Mouse (Mus musculus): ENCODE data around the gene AI661453. TPM values are rescaled to one million over a fixed set of nuclear protein-coding genes. Genes with fewer than 3 reads are reported as not detected.

Gene AI661453
- polyA plus RNA-seq, 1 experiment = 0.30 TPM

DNA sequence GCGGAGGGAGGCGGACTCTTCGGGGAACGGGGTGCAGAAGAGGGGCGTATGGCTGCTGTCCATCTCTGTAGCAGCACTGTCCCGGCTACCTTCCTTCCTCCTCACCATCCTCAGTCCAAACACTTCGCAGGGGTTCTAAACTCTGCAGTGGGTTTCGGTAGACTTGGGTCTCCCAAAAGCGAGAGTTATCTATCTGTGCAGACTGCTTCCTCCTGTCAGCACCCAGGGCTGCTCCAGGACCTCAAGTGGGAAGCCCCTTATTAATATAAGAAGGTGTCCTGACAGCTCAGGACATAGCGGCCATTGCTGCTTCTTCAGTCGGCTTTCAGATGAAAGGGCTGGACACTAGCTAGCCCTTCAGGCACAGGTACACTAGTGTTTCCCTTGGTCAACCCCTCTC is 28.6 kb downstream of the AI661453 start:
- WGBS = 80% methylated on average over 11 of the region's 11 CpGs
- Histone ChIP-seq H3K4me3 (replicated peaks; ENCODE audit: control insufficient read depth, low read depth, low read length) (no peak overlapping the region), H3K27ac (ENCODE audit: control insufficient read depth, insufficient read depth, low read depth, low read length, poor library complexity) (no peak overlapping the region), H3K4me1 (ENCODE audit: control insufficient read depth, insufficient read depth, low read length) (no peaks in the 10 kb centered on the region)
- no peak for TF ChIP-seq POLR2A (IDR thresholded peaks at IDR 0.05; ENCODE audit: borderline replicate concordance, control insufficient read depth, low read depth, low read length)
- no peak for TF ChIP-seq CTCF (IDR thresholded peaks at IDR 0.05; ENCODE audit: control insufficient read depth, insufficient read depth, low read length)

DNA sequence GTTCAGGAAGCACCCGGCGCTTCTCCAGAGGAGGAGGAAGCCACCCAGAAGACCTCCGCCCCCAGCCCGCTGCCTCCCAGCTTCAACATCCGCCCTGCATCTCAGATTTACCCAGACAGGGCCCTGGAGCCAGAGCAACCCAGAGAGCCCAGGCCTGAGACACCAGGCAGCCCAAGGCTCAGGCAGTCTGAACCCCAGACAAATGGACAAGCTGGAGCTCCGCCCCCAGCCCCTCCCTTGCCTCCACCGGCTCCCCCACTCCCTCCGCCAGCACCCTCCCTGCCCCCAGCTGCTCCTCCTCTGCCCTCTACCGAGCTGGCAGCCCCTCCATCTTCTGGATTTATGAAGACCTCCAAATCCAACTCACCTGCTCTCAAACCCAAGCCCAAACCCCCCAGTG is 29.9 kb downstream of the AI661453 start:
- Histone ChIP-seq H3K27ac (ENCODE audit: control insufficient read depth, insufficient read depth, low read depth, low read length, poor library complexity) (no peak overlapping the region), H3K4me3 (replicated peaks; ENCODE audit: control insufficient read depth, low read depth, low read length) (no peak overlapping the region), H3K4me1 (ENCODE audit: control insufficient read depth, insufficient read depth, low read length) (no peaks in the 10 kb centered on the region)
- WGBS = 76% methylated on average over 9 of the region's 9 CpGs
- TF ChIP-seq CTCF (IDR thresholded peaks at IDR 0.05; ENCODE audit: control insufficient read depth, insufficient read depth, low read length) = no peak
- no peak for TF ChIP-seq POLR2A (IDR thresholded peaks at IDR 0.05; ENCODE audit: borderline replicate concordance, control insufficient read depth, low read depth, low read length)

DNA sequence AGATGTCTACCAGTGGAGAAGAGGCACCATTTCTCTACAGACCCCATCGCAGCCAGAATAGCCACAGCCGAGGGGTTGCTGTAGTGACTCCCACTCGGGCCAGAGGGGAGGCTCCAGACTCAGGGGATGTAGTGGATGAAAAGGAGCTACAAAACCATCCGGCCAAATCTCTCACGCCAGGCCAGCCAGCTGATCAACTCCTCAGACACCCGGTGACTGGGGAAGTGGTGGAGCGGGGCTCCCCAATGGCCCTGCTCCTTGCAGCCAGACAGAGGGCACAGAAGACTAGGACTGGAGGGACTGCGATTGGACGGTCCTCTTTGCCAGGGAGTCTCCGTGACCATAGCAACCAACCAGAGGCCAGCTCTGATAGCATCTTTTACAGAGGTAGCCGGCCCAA is 31.2 kb downstream of the AI661453 start:
- TF ChIP-seq POLR2A (IDR thresholded peaks at IDR 0.05; ENCODE audit: borderline replicate concordance, control insufficient read depth, low read depth, low read length) = no peak
- no peak for TF ChIP-seq CTCF (IDR thresholded peaks at IDR 0.05; ENCODE audit: control insufficient read depth, insufficient read depth, low read length)
- Histone ChIP-seq H3K27ac (ENCODE audit: control insufficient read depth, insufficient read depth, low read depth, low read length, poor library complexity) (no peak overlapping the region), H3K4me1 (ENCODE audit: control insufficient read depth, insufficient read depth, low read length) (no peaks in the 10 kb centered on the region), H3K4me3 (replicated peaks; ENCODE audit: control insufficient read depth, low read depth, low read length) (no peak overlapping the region)
- 80% methylated on average over 11 of the region's 11 CpGs for WGBS

DNA sequence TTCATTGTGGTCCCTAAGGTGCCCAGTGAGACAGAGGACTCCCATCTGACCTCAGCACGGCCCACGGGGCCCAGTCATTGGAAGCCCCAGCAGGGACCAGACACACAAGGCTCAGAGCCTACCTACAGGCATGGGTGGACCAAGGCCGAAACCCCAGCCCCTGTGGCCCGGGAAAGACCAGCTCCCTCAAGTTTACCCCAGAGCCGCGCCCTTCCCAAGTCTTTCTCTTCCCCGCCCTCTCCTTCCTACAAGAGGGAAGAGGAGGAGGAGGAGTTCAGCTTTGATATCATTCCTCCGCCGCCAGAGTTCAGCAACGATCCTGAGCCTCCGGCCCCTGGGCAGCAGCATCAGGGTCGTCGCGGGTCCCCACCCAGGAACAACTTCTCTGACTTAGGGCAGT is 31.6 kb downstream of the AI661453 start:
- no peak overlapping the region for H3K4me3 ChIP-seq (replicated peaks; ENCODE audit: control insufficient read depth, low read depth, low read length)

DNA sequence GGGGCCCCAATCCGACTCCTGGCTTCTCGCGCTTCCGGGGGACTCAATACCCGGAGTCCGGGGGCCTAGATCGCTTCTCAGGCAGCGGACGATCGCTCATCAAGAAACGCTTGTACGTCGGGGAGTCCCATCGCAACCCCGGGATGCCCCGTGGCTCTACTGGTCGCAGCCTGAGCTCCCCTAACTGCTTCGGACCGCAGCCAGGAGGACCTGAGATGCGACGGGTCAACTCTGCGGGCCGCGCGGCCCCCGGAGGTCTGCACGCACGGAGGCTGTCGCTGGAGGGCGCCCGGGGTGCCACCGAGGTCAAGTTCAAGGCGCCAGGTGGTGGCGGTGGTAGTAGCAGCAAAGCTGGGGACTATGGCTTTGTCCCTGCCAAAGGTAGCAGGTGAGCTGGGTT is 32.1 kb downstream of the AI661453 start:
- H3K4me3 ChIP-seq (replicated peaks; ENCODE audit: control insufficient read depth, low read depth, low read length) = no peak overlapping the region
- TF ChIP-seq CTCF (IDR thresholded peaks at IDR 0.05; ENCODE audit: control insufficient read depth, insufficient read depth, low read length) = no peak
- no peak for TF ChIP-seq POLR2A (IDR thresholded peaks at IDR 0.05; ENCODE audit: borderline replicate concordance, control insufficient read depth, low read depth, low read length)
- 73% methylated on average over 34 of the region's 34 CpGs for WGBS

More for the DNA sequence above, 31.6 kb downstream of the AI661453 start:
- 80% methylated on average over 14 of the region's 14 CpGs for WGBS
- no peaks in the 10 kb centered on the region for H3K4me1 ChIP-seq (ENCODE audit: control insufficient read depth, insufficient read depth, low read length)
- no peak overlapping the region for H3K27ac ChIP-seq (ENCODE audit: control insufficient read depth, insufficient read depth, low read depth, low read length, poor library complexity)
- no peak for TF ChIP-seq CTCF (IDR thresholded peaks at IDR 0.05; ENCODE audit: control insufficient read depth, insufficient read depth, low read length)
- TF ChIP-seq POLR2A (IDR thresholded peaks at IDR 0.05; ENCODE audit: borderline replicate concordance, control insufficient read depth, low read depth, low read length) = no peak

DNA sequence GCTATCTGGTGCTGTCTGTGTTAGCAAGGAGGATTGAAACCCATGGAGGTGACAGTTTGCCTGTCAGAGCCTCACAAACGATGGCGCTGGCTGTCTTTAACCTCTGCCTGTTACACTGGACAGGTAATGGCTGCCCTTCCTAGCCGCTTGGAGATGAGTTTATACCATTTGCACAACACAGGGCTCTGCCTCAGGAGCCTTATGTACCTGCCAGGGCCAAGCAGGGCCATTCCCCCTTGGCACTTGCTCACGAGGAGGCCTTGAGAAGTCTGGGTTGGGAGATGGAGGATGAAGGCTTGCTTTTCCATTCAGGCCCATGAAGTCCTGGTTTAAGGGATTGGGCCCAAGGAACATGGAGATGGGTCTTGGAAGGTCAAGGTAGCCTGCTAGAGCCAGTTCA is 33.2 kb downstream of the AI661453 start:
- TF ChIP-seq POLR2A (IDR thresholded peaks at IDR 0.05; ENCODE audit: borderline replicate concordance, control insufficient read depth, low read depth, low read length) (no peak), CTCF (IDR thresholded peaks at IDR 0.05; ENCODE audit: control insufficient read depth, insufficient read depth, low read length) (no peak)
- H3K4me1 ChIP-seq (ENCODE audit: control insufficient read depth, insufficient read depth, low read length) = no peaks in the 10 kb centered on the region
- no peak overlapping the region for H3K4me3 ChIP-seq (replicated peaks; ENCODE audit: control insufficient read depth, low read depth, low read length)
- H3K27ac ChIP-seq (ENCODE audit: control insufficient read depth, insufficient read depth, low read depth, low read length, poor library complexity) = no peak overlapping the region
- WGBS = 77% methylated on average over 4 of the region's 4 CpGs

More for the DNA sequence above, 32.1 kb downstream of the AI661453 start:
- H3K4me1 ChIP-seq (ENCODE audit: control insufficient read depth, insufficient read depth, low read length) = no peaks in the 10 kb centered on the region
- H3K27ac ChIP-seq (ENCODE audit: control insufficient read depth, insufficient read depth, low read depth, low read length, poor library complexity) = no peak overlapping the region; the same call in 1 of the 2 replicates

DNA sequence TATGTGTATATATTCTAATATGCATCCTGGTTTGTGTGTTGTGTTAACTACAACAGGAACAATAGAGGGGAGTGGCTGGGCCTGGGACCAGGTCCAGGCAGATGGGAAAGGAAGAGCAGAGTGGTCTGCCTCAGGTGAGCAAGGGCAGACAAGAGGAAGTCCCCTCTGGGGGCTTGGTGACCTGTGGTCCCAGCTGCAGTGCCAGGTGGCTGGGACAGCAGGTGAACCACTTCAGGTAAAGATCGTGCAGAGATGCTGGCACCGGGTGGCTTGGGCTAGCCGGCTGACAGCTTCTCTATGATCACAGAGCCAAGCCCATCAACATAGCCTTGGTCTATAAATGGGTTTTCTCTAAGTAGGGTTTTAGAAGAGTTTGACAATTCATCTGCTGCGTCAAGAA is 33.7 kb downstream of the AI661453 start:
- no peaks in the 10 kb centered on the region for H3K4me1 ChIP-seq (ENCODE audit: control insufficient read depth, insufficient read depth, low read length)
- H3K4me3 ChIP-seq (replicated peaks; ENCODE audit: control insufficient read depth, low read depth, low read length) = no peak overlapping the region
- no peak overlapping the region for H3K27ac ChIP-seq (ENCODE audit: control insufficient read depth, insufficient read depth, low read depth, low read length, poor library complexity)
- no peak for TF ChIP-seq POLR2A (IDR thresholded peaks at IDR 0.05; ENCODE audit: borderline replicate concordance, control insufficient read depth, low read depth, low read length)
- no peak for TF ChIP-seq CTCF (IDR thresholded peaks at IDR 0.05; ENCODE audit: control insufficient read depth, insufficient read depth, low read length)
- WGBS = 83% methylated on average over 4 of the region's 4 CpGs

DNA sequence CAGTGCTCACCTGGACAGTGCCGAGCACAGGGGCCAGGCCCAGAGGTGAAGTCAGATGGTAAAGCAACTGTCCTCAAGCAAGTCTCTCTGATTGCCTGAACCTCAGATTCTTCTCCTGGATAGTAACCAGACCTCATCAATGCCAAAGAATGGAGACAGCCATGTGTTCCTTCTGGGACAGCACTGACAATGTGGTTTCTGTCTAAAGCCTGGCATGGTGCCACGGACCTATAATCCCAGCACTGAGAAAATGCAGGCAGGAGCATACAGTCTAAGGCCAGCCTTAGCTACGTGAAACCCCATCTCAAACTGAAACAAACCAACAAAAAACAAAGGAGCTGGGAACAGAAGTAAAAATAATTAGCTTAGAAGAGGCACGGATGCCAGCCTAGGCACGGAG is 34.3 kb downstream of the AI661453 start:
- H3K4me3 ChIP-seq (replicated peaks; ENCODE audit: control insufficient read depth, low read depth, low read length) = no peak overlapping the region
- 83% methylated on average over 5 of the region's 5 CpGs for WGBS

More for the DNA sequence above, 34.3 kb downstream of the AI661453 start:
- no peak overlapping the region for H3K27ac ChIP-seq (ENCODE audit: control insufficient read depth, insufficient read depth, low read depth, low read length, poor library complexity)
- H3K4me1 ChIP-seq (ENCODE audit: control insufficient read depth, insufficient read depth, low read length) = no peaks in the 10 kb centered on the region
- no peak for TF ChIP-seq POLR2A (IDR thresholded peaks at IDR 0.05; ENCODE audit: borderline replicate concordance, control insufficient read depth, low read depth, low read length)
- TF ChIP-seq CTCF (IDR thresholded peaks at IDR 0.05; ENCODE audit: control insufficient read depth, insufficient read depth, low read length) = no peak
